Mouse (Mus musculus) heart, adult 2 months (tissue): ENCODE measurements around the gene Agk. TPM values are rescaled to one million over a fixed set of nuclear protein-coding genes. Genes with fewer than 3 reads are reported as not detected.
A peak's percentile ranks its signal among the peaks of the same experiment; 100 is the strongest.

Experiments used
- DNase-seq, 2 experiments: peaks; one replicate each; pipeline ENCODE4 v3.0.0; 2021
- H3K27ac ChIP-seq: fragments of 200-600 bp; 2 replicates; pipeline ENCODE4 v1.8.1; 2022
- H3K27me3 ChIP-seq: fragments of 200-500 bp; 2 replicates; pipeline ENCODE4 v1.6.1; 2012; ENCODE audit warnings: mild to moderate bottlenecking, low read length, inconsistent platforms, mixed read lengths; ENCODE audit not compliant: control insufficient read depth, insufficient read depth
- H3K36me3 ChIP-seq: fragments of 200-500 bp; 2 replicates; pipeline ENCODE4 v1.6.1; 2012; ENCODE audit warnings: low read length, inconsistent platforms; ENCODE audit not compliant: control insufficient read depth, insufficient read depth
- H3K4me1 ChIP-seq: fragments of 200-500 bp; 2 replicates; pipeline ENCODE4 v1.6.1; 2011; ENCODE audit warnings: low read length; ENCODE audit not compliant: control insufficient read depth, insufficient read depth
- H3K4me3 ChIP-seq: fragments of 200-600 bp; 2 replicates; pipeline ENCODE4 v1.8.1; 2022
- H3K79me2 ChIP-seq: fragments of 200-500 bp; replicated peaks from 2 replicates; pipeline ENCODE4 v1.6.1; 2012; ENCODE audit warnings: mild to moderate bottlenecking, inconsistent platforms, low read length, moderate library complexity, mixed read lengths; ENCODE audit not compliant: control insufficient read depth, insufficient read depth
- H3K9ac ChIP-seq: fragments of 200-500 bp; 2 replicates; pipeline ENCODE4 v1.6.1; 2012; ENCODE audit warnings: low read depth, mild to moderate bottlenecking, control low read depth, inconsistent platforms, low read length, mixed read lengths
- CTCF ChIP-seq: fragments of 200-600 bp; IDR thresholded peaks from 2 replicates; pipeline ENCODE4 v1.8.1; 2022; ENCODE audit warnings: antibody characterized with exemption, mild to moderate bottlenecking, moderate library complexity
- EP300 ChIP-seq: fragments of 200-500 bp; IDR thresholded peaks from 2 replicates; pipeline ENCODE4 v1.6.1; 2011; ENCODE audit warnings: low read depth, low read length, control low read depth; ENCODE audit not compliant: insufficient read depth
- POLR2A ChIP-seq: fragments of 200-500 bp; IDR thresholded peaks from 2 replicates; pipeline ENCODE4 v1.6.1; 2011; ENCODE audit warnings: mild to moderate bottlenecking, low read depth, low read length, control low read depth; ENCODE audit not compliant: insufficient read depth
- WGBS: fragments of 180-500 bp; shearing (Covaris S2); methylation state at CpG from one replicate; pipeline ENCODE4 v1.1.7; 2018; 5-methylcytosine and 5-hydroxymethylcytosine counted together
- intact Hi-C: fragments of 180-260 bp; cut with DNase I; formaldehyde crosslinking; loops from one replicate; pipeline ENCODE4 v1.15.1; 2025
- polyA plus RNA-seq: library from polyadenylated mRNA; depleted of rRNA; stranded (reverse); fragments of >200 nt; gene quantifications from 2 replicates; pipeline ENCODE4 v1.2.3, GENCODE M21; 2012
- total RNA-seq, 2 experiments: library from RNA; stranded (reverse); gene quantifications; 2 replicates each; pipeline ENCODE4 v1.2.3; 2021

The Agk gene
- total and polyA plus RNA-seq, 3 experiments = 10.7 to 17.5 (median 16.6) TPM

- no peaks in the 10 kb centered on the region for H3K27me3 ChIP-seq
- intact Hi-C loops = loop anchor here (2.0 kb wide), 1 partner anchor 36 kb away; the partner anchor contains the start of gene Ssbp1
- no peaks in the 10 kb centered on the region for H3K36me3 ChIP-seq
- TF ChIP-seq POLR2A (no peak), CTCF (no peak), EP300 (no peak)
- 0 out of 2 replicates have a peak overlapping the region, but pooled peaks have one; percentile 90 for H3K9ac ChIP-seq
- 29% methylated on average over 7 of the region's 7 CpGs for WGBS
- H3K79me2 ChIP-seq = no peaks in the 10 kb centered on the region
- no peak overlapping the region for H3K27ac ChIP-seq
- H3K4me1 ChIP-seq = no peaks in the 10 kb centered on the region
- DNase-seq = no peak
- peak overlapping the region; percentile 98 for H3K4me3 ChIP-seq
Observed at GRCm38 (mm10) chr6:40434697-40435096, 109.7 kb downstream of the Agk start.

- no peak for TF ChIP-seq EP300
- no peak; the same call in 1 of the 2 replicates for TF ChIP-seq CTCF
- no peak for TF ChIP-seq POLR2A
- DNase-seq = peak; percentile 42 to 52
- no peaks in the 10 kb centered on the region for H3K36me3 ChIP-seq
- no peaks in the 10 kb centered on the region for H3K4me1 ChIP-seq
- no peaks in the 10 kb centered on the region; the same call in 1 of the 2 replicates for H3K27me3 ChIP-seq
- intact Hi-C loops = loop anchor here (2.0 kb wide), 1 partner anchor 35 kb away; the partner anchor contains the start of gene Ssbp1
- WGBS = under 1% methylated on average over 71 of the region's 72 CpGs
- peak overlapping the region; percentile 98 for H3K4me3 ChIP-seq
- H3K27ac ChIP-seq = peak overlapping the region; percentile 57
- no peaks in the 10 kb centered on the region for H3K79me2 ChIP-seq
- H3K9ac ChIP-seq = peak overlapping the region; percentile 90
Observed at GRCm38 (mm10) chr6:40435151-40436046, 110.4 kb downstream of the Agk start.

- Histone ChIP-seq H3K79me2 (no peaks in the 10 kb centered on the region), H3K36me3 (no peaks in the 10 kb centered on the region), H3K9ac (peak within 1 kb of the TSS; percentile 90), H3K27me3 (no peaks in the 10 kb centered on the region; the same call in 1 of the 2 replicates), H3K4me3 (peak within 1 kb of the TSS; percentile 98), H3K27ac (peak within 1 kb of the TSS; percentile 57), H3K4me1 (no peaks in the 10 kb centered on the region)
- DNase-seq = peak; percentile 88 to 92
- WGBS = under 1% methylated on average over 38 of the region's 38 CpGs
- TF ChIP-seq EP300 (no peak), POLR2A (no peak), CTCF (no peak)
- intact Hi-C loops = no loop called here
Observed at GRCm38 (mm10) chr6:40436047-40436483, 111.1 kb downstream of the Agk start, which contains the start of gene E330009J07Rik. E330009J07Rik (minus strand) TSS chr6:40436135.

GRCm38 (mm10) chr6:40438936-40439335 is 114.0 kb downstream of the Agk start, which contains the start of gene Wee2:
Wee2 (plus strand) TSS chr6:40439088.
- no peaks in the 10 kb centered on the region for H3K36me3 ChIP-seq
- TF ChIP-seq POLR2A (no peak), CTCF (no peak), EP300 (no peak)
- no peaks in the 10 kb centered on the region for H3K4me1 ChIP-seq
- no peak within 1 kb of the TSS for H3K27ac ChIP-seq
- H3K4me3 ChIP-seq = no peak within 1 kb of the TSS
- H3K9ac ChIP-seq = no peak within 1 kb of the TSS
- peaks cover 2% of the 10 kb centered on the region; the same call in 1 of the 2 replicates for H3K27me3 ChIP-seq
- no peaks in the 10 kb centered on the region for H3K79me2 ChIP-seq
- no peak for DNase-seq
- intact Hi-C loops = no loop called here
- 67% methylated on average over 5 of the region's 5 CpGs for WGBS

GRCm38 (mm10) chr6:40439731-40440130 is 114.8 kb downstream of the Agk start:
- 25% methylated on average over 12 of the region's 12 CpGs for WGBS
- TF ChIP-seq POLR2A (no peak), CTCF (no peak), EP300 (no peak)
- intact Hi-C loops = no loop called here

GRCm38 (mm10) chr6:40441276-40441675 is 116.3 kb downstream of the Agk start:
- peaks cover 3% of the 10 kb centered on the region; the same call in 1 of the 2 replicates for H3K27me3 ChIP-seq
- DNase-seq = no peak
- intact Hi-C loops = no loop called here
- H3K9ac ChIP-seq = no peak overlapping the region
- no peaks in the 10 kb centered on the region for H3K36me3 ChIP-seq
- 44% methylated on average over 3 of the region's 3 CpGs for WGBS
- H3K4me3 ChIP-seq = no peak overlapping the region
- H3K79me2 ChIP-seq = no peaks in the 10 kb centered on the region
- no peak overlapping the region for H3K27ac ChIP-seq
- TF ChIP-seq CTCF (no peak), EP300 (no peak), POLR2A (no peak)
- no peaks in the 10 kb centered on the region for H3K4me1 ChIP-seq

More at GRCm38 (mm10) chr6:40439731-40440130, 114.8 kb downstream of the Agk start:
- Histone ChIP-seq H3K27ac (no peak overlapping the region), H3K9ac (no peak overlapping the region), H3K4me3 (no peak overlapping the region), H3K79me2 (no peaks in the 10 kb centered on the region), H3K36me3 (no peaks in the 10 kb centered on the region), H3K27me3 (peaks cover 2% of the 10 kb centered on the region; the same call in 1 of the 2 replicates), H3K4me1 (no peaks in the 10 kb centered on the region)
- no peak for DNase-seq
